Mouse (Mus musculus): ENCODE data around the gene Cyp4b1. TPM values are rescaled to one million over a fixed set of nuclear protein-coding genes. Genes with fewer than 3 reads are reported as not detected.
"Not testable (repeated sequence)": the region's sequence is repeated elsewhere in the genome, so short reads cannot be mapped to it uniquely, and the experiment has no call there.

The Cyp4b1 gene
- polyA plus RNA-seq, 2 experiments: 1.1 to 2.2 TPM

DNA sequence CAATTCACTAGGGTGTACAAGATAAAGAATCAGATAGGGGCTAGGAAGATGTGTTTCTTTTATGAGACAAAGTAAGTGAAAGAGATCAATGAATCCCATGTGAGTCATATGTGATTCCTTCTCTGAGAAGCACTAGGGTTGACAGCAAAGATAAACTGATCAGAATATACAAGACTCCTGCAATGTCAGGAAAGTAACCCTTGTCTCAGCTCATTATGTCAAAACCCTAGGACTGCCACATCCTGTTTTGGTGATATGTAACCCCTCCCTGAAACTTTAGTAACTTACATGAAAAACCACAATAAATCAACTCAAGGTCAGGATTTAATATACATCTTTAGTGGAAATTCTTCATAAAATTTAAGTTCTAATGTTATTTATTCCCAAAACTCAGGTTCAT, 33.5 kb downstream of the Cyp4b1 start:
- no peak overlapping the region for H3K4me3 ChIP-seq (ENCODE audit: insufficient read depth in 1 of 2, low read depth in 2 of 2, low read length in 2 of 2)
- H3K9me3 ChIP-seq (ENCODE audit: control insufficient read depth, low read length): no peaks in the 10 kb centered on the region
- H3K27me3 ChIP-seq (ENCODE audit: control insufficient read depth, insufficient read depth, low read length): no peaks in the 10 kb centered on the region
- TF ChIP-seq EP300 (IDR thresholded peaks at IDR 0.05; ENCODE audit: low read depth): no peak
- DNase-seq (ENCODE audit: low read depth in 3 of 3, low spot score in 3 of 3): no peak
- H3K27ac ChIP-seq: no peak overlapping the region
- H3K36me3 ChIP-seq (replicated peaks; ENCODE audit: control insufficient read depth, insufficient read depth, low read depth): no peaks in the 10 kb centered on the region
- H3K4me1 ChIP-seq (replicated peaks; ENCODE audit: control insufficient read depth in 2 of 2, insufficient read depth in 2 of 2, low read length in 1 of 2): no peaks in the 10 kb centered on the region
- no peak overlapping the region for H3K9ac ChIP-seq (replicated peaks)
- no peak for ATAC-seq (ENCODE audit: insufficient read depth)
- H3K4me2 ChIP-seq (ENCODE audit: low read depth): no peak overlapping the region

DNA sequence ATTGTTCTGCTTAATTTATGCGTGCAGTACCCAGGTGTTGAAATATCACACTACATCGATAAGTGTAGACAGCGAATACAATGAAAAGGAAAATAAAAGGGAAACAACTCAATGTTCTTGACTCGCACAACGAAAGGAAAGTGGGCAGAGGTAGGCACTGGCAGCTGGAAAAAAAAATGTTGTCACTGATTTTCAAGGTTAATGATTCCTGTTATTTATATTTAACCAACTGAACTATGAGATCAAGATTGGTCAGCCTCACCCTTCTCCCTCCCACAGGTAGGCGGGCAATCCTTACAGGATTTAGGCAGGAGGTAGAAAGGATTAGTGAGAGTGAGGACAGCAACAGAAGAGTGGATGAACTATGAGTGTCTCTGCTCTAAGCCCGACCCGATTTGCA, 46.9 kb downstream of the Cyp4b1 start, which contains the start of gene Cyp4a32:
Cyp4a32 (plus strand) TSS at position 359 of the 400 bp plus-strand sequence.
- not testable (repeated sequence) for H3K36me3 ChIP-seq (replicated peaks; ENCODE audit: control insufficient read depth, insufficient read depth, low read depth); H3K27me3 ChIP-seq (ENCODE audit: control insufficient read depth, insufficient read depth, low read length); H3K4me2 ChIP-seq (ENCODE audit: low read depth); H3K4me3 ChIP-seq (ENCODE audit: insufficient read depth in 1 of 2, low read depth in 2 of 2, low read length in 2 of 2); H3K27ac ChIP-seq; H3K9me3 ChIP-seq (ENCODE audit: control insufficient read depth, low read length); H3K4me1 ChIP-seq (replicated peaks; ENCODE audit: control insufficient read depth in 2 of 2, insufficient read depth in 2 of 2, low read length in 1 of 2); H3K9ac ChIP-seq (replicated peaks); ATAC-seq (ENCODE audit: insufficient read depth); DNase-seq (ENCODE audit: low read depth in 3 of 3, low spot score in 3 of 3)
- 73% methylated on average over 8 of the region's 8 CpGs for WGBS (ENCODE audit: insufficient replicate concordance)

DNA sequence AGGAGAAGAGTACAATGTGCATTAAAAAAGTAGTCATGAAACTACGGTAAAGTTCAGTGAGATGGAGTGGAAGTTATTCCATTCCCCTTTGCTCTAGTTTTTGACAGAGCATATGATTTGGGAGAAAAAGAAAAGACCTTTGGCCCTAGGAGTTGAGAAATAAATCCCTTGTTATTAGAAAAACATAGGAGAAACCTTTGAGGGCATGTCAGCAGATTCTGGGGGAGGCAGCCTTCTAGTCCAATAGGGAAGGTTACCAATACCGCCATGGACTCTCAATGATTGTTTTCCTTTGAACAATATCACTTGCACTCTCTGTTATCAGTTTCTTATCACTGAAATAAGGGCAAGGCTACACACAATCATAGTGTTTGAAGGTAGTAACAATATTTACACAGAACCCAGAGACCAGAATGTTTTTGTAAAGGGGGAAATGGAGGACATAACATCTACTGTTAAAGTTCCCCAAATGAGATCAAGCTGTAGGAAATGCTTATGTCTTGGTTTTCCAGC, 50.6 kb downstream of the Cyp4b1 start:
- DNase-seq (ENCODE audit: low read depth in 3 of 3, low spot score in 3 of 3): no peak
- Histone ChIP-seq H3K27ac (no peak overlapping the region), H3K4me3 (ENCODE audit: insufficient read depth in 1 of 2, low read depth in 2 of 2, low read length in 2 of 2) (no peak overlapping the region), H3K9me3 (ENCODE audit: control insufficient read depth, low read length) (no peaks in the 10 kb centered on the region), H3K4me2 (ENCODE audit: low read depth) (no peak overlapping the region), H3K36me3 (replicated peaks; ENCODE audit: control insufficient read depth, insufficient read depth, low read depth) (no peaks in the 10 kb centered on the region), H3K27me3 (ENCODE audit: control insufficient read depth, insufficient read depth, low read length) (no peaks in the 10 kb centered on the region), H3K4me1 (replicated peaks; ENCODE audit: control insufficient read depth in 2 of 2, insufficient read depth in 2 of 2, low read length in 1 of 2) (no peaks in the 10 kb centered on the region), H3K9ac (replicated peaks) (no peak overlapping the region)
- TF ChIP-seq CTCF (IDR thresholded peaks at IDR 0.05; ENCODE audit: low read depth): no peak
- no peak for TF ChIP-seq EP300 (IDR thresholded peaks at IDR 0.05; ENCODE audit: low read depth)
- ATAC-seq (ENCODE audit: insufficient read depth): no peak
- 61% methylated on average over 2 of the region's 2 CpGs for WGBS (ENCODE audit: insufficient replicate concordance)

DNA sequence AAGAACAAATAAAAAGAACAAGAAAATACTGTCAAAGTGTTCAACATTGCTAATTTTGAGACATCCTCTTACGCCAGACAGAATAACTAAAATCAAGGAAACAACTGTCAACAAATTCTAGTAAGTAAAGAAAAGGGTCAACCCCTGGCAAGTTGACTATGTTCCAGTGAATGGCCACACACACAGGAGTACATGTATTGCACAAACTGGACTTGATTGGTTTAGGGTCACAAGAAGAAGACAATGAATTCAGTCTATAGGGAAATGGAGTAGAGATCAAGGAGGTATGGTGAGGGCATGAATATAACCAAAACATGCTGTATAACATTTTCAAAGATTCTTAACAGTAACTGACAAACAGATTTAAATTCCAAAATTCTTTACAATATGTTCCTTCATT, 51.2 kb downstream of the Cyp4b1 start:
- Histone ChIP-seq H3K4me3 (ENCODE audit: insufficient read depth in 1 of 2, low read depth in 2 of 2, low read length in 2 of 2) (no peak overlapping the region), H3K9me3 (ENCODE audit: control insufficient read depth, low read length) (no peaks in the 10 kb centered on the region), H3K36me3 (replicated peaks; ENCODE audit: control insufficient read depth, insufficient read depth, low read depth) (no peaks in the 10 kb centered on the region), H3K27ac (no peak overlapping the region), H3K27me3 (ENCODE audit: control insufficient read depth, insufficient read depth, low read length) (no peaks in the 10 kb centered on the region), H3K4me1 (replicated peaks; ENCODE audit: control insufficient read depth in 2 of 2, insufficient read depth in 2 of 2, low read length in 1 of 2) (no peaks in the 10 kb centered on the region), H3K9ac (replicated peaks) (no peak overlapping the region), H3K4me2 (ENCODE audit: low read depth) (no peak overlapping the region)
- DNase-seq (ENCODE audit: low read depth in 3 of 3, low spot score in 3 of 3) (no peak), ATAC-seq (ENCODE audit: insufficient read depth) (no peak)
- no peak for TF ChIP-seq EP300 (IDR thresholded peaks at IDR 0.05; ENCODE audit: low read depth)
- no peak for TF ChIP-seq CTCF (IDR thresholded peaks at IDR 0.05; ENCODE audit: low read depth)
- 46% methylated on average over 1 of the region's 1 CpGs for WGBS (ENCODE audit: insufficient replicate concordance)

DNA sequence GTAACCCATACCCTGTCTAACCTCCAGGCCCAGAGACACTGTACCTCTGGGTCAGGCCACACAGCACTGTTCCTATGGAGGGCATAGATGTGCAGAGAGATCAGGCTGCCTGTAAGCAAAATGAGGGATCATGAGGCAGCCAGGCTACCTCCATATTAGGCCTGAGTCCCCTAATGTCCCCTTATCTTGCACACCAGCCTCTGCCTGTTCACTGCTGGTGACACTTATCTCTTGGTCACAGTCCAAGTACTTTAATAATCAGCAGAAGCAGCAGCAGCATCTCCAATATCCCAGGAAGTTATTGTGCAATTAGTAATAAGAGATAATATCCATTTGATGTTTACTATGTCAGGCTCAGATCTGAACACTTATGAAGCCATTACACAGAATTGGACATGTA, 64.5 kb downstream of the Cyp4b1 start:
- no peaks in the 10 kb centered on the region for H3K9me3 ChIP-seq (ENCODE audit: control insufficient read depth, low read length)
- H3K4me1 ChIP-seq (replicated peaks; ENCODE audit: control insufficient read depth in 2 of 2, insufficient read depth in 2 of 2, low read length in 1 of 2): no peaks in the 10 kb centered on the region
- H3K27me3 ChIP-seq (ENCODE audit: control insufficient read depth, insufficient read depth, low read length): no peaks in the 10 kb centered on the region
- no peak overlapping the region for H3K4me2 ChIP-seq (ENCODE audit: low read depth)
- peak; percentile 98 for ATAC-seq (ENCODE audit: insufficient read depth)
- no peak overlapping the region for H3K9ac ChIP-seq (replicated peaks)
- DNase-seq (ENCODE audit: low read depth in 3 of 3, low spot score in 3 of 3): peak; percentile 58 to 68 (median 64)
- no peaks in the 10 kb centered on the region for H3K36me3 ChIP-seq (replicated peaks; ENCODE audit: control insufficient read depth, insufficient read depth, low read depth)
- TF ChIP-seq EP300 (IDR thresholded peaks at IDR 0.05; ENCODE audit: low read depth) (peak; percentile 92), CTCF (IDR thresholded peaks at IDR 0.05; ENCODE audit: low read depth) (no peak)
- H3K4me3 ChIP-seq (ENCODE audit: insufficient read depth in 1 of 2, low read depth in 2 of 2, low read length in 2 of 2): no peak overlapping the region
- no peak overlapping the region for H3K27ac ChIP-seq

DNA sequence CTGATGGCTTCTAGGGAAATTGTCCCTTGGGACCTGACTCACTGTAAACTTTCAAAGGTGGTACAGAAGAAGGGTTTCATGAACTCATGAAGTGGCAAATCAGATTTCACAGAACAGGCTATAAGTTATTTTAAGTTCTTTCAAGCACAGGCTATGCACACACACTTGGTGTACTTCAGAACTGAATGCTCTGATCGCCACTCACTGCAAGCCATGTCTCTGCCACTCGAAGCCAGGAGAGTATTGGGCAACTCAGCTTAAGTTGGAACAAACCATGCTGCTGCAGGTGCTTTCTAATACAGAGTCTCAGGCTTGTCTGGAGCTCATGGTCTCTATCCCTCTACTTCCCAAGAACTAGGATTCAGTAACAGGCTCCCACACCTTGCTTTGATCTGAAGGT, 71.7 kb downstream of the Cyp4b1 start:
- WGBS (ENCODE audit: insufficient replicate concordance): 42% methylated on average over 2 of the region's 2 CpGs
- Histone ChIP-seq H3K4me2 (ENCODE audit: low read depth) (no peak overlapping the region), H3K4me1 (replicated peaks; ENCODE audit: control insufficient read depth in 2 of 2, insufficient read depth in 2 of 2, low read length in 1 of 2) (no peaks in the 10 kb centered on the region), H3K36me3 (replicated peaks; ENCODE audit: control insufficient read depth, insufficient read depth, low read depth) (no peaks in the 10 kb centered on the region), H3K9ac (replicated peaks) (no peak overlapping the region), H3K27ac (no peak overlapping the region), H3K27me3 (ENCODE audit: control insufficient read depth, insufficient read depth, low read length) (no peaks in the 10 kb centered on the region), H3K4me3 (ENCODE audit: insufficient read depth in 1 of 2, low read depth in 2 of 2, low read length in 2 of 2) (no peak overlapping the region), H3K9me3 (ENCODE audit: control insufficient read depth, low read length) (no peaks in the 10 kb centered on the region)
- no peak for TF ChIP-seq CTCF (IDR thresholded peaks at IDR 0.05; ENCODE audit: low read depth)
- no peak for TF ChIP-seq EP300 (IDR thresholded peaks at IDR 0.05; ENCODE audit: low read depth)
- no peak for ATAC-seq (ENCODE audit: insufficient read depth)
- DNase-seq (ENCODE audit: low read depth in 3 of 3, low spot score in 3 of 3): no peak

All from liver, embryonic 14.5 days (tissue).